Mouse (Mus musculus): ENCODE data around the gene Exosc5.
A peak's percentile ranks its signal among the peaks of the same experiment; 100 is the strongest.

The Exosc5 gene

DNA sequence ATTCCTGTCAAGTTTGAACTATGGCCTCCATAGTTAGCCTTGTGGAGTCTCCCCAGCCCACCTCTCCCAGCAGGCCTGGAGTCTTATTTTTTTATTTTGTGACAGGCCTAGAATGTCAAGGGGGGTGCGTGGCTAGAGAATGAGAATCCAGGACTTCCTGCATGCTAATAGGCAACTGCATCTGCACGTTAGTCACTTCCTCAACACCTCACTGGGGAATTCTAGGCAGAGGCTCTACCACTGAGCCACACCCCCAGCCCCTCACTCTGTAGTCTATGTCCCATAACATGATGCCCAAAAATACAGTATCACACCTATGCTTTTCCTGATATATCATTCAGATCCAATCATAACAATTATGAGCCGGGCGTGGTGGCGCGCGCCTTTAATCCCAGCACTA lies 18.0 kb downstream of the Exosc5 start:
- no peak for DNase-seq (ENCODE audit: low spot score in 2 of 2)

DNA sequence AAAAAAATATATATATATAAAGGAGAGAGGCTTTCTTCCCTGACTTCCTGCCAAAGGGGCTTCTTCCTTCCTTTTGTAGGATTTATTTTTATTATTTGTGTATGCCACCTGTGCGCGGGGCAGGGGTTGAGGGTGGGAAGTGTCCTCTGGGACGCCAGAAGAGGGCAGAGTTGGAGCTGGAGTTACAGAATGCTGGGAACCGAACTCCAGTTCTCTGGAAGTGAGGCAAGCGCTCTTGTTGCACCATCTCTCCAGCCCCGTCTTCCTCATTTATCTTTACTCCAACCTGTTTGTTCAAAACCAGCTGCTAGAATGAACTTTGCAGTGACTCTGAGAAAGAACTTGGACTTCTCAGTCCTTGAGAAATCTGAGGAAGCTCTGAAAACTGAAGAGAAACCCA lies 21.0 kb downstream of the Exosc5 start:
- no peak for DNase-seq (ENCODE audit: low spot score in 2 of 2)

GRCm38 (mm10) chr7:25680514-25681258 lies 21.7 kb downstream of the Exosc5 start, which contains the start of gene B9d2:
B9d2 (plus strand) TSS chr7:25680780.
- peak; percentile 93 to 95 for DNase-seq (ENCODE audit: low spot score in 2 of 2)

DNA sequence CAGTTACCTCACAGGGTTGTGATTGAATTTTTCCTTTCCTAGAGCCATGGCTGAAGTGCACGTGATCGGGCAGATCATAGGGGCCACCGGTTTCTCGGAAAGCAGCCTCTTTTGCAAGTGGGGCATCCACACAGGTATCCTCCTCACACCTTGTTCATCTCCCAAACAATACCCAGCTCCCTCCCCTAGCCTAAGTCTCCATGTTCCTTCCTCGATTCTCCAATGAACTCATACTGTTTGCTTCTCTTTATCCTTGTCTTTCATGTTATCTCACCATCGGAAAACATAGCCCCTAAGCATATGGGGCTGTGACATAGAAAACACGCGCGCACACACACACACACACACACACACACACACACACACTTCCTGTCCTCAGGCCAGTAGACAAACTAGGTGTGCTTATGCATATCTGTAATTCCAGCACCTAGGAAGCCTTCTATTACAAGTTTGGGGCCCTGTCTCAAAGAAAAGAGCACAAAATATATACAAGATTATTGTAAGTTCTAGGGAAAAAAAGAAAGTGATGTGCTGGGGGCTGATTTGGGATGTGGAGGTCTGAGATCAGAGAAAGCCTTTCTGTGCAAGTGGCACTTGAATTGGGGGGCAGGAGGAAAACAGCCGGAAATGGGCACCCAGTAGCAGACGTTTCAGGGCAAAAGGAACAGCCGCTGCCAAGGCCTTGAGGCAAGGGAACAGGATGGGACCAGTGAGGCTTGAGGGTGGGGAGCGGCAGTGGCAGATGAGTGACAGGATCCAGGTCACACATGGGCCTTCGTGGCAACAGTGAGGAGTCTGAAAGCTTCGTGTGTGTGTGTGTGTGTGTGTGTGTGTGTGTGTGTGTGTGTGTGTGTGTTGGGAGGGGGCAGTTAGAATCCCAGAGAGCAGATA lies 22.6 kb downstream of the Exosc5 start:
- no peak for DNase-seq (ENCODE audit: low spot score in 2 of 2)

GRCm38 (mm10) chr7:25683474-25684180 lies 24.7 kb downstream of the Exosc5 start:
- no peak for DNase-seq (ENCODE audit: low spot score in 2 of 2)

DNA sequence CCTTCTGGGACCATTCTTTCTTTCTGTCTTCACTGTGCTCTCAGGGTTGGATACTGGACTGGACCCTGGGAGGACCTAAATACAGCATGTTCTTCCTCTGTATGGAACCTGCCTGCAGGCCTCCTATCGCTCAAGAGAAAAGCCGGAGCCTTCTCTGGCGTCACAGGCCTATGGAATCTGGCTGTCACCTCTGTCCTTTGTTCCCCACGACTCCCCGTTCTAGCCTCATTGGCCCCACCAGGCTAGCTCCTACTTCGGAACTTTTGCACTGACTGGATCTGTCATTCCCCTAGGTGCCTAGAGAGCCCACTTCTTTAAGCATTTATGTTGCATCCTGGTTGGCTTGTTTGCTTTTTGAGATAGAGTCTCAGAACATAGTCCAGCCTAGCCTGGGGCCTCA lies 25.7 kb downstream of the Exosc5 start:
- DNase-seq (ENCODE audit: low spot score in 2 of 2): no peak

DNA sequence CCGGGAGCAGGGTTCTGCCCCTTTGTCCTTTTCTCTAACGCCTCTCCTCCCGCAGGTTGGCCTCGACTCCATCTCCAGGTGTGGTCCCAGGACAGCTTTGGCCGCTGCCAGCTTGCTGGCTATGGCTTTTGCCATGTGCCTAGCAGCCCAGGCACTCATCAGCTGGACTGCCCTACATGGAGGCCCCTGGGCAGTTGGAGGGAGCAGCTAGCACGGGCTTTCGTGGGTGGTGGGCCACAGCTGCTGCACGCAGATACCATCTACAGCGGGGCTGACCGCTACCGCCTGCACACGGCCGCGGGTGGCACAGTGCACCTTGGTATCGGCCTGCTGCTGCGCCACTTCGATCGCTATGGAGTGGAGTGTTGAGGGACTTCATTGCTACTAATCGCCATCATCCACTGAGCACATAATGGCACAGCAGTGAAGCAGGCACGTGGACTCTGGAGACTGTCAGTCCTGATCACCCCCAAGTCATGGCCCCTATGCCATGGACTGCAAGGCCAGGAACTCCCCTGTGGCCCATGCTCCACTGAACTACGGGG lies 27.0 kb downstream of the Exosc5 start:
- DNase-seq (ENCODE audit: low spot score in 2 of 2): no peak

- DNase-seq (ENCODE audit: low spot score in 2 of 2): peak; percentile 77 to 78
Measured at GRCm38 (mm10) chr7:25686680-25687531, 27.9 kb downstream of the Exosc5 start, which contains the start of gene Tgfb1. Tgfb1 (plus strand) TSS chr7:25687002.

- DNase-seq (ENCODE audit: low spot score in 2 of 2): peak; percentile 57 to 72
Measured at GRCm38 (mm10) chr7:25687811-25688401, 28.9 kb downstream of the Exosc5 start.

GRCm38 (mm10) chr7:25688810-25689586 lies 30.0 kb downstream of the Exosc5 start:
- peak; percentile 74 to 78 for DNase-seq (ENCODE audit: low spot score in 2 of 2)

DNA sequence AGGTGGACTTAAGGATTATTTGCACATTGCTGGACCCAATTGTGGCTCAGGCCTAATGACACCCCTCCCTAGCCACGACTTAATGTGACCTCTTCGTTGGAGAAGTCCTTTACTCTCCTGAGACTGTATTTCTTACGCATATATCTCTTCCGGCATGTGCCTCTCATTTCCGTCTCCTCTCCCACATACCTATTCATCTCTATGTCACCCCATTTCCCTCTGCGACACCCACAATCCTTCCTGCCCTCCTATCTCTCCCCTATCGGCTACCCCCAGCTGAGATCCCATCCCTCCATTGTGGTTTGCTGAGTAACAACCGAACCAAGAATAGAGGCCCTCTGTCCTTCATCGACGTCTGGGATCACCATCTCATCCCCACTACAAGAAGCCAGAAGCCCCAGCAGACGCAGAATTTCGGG lies 30.6 kb downstream of the Exosc5 start:
- no peak for DNase-seq (ENCODE audit: low spot score in 2 of 2)

DNA sequence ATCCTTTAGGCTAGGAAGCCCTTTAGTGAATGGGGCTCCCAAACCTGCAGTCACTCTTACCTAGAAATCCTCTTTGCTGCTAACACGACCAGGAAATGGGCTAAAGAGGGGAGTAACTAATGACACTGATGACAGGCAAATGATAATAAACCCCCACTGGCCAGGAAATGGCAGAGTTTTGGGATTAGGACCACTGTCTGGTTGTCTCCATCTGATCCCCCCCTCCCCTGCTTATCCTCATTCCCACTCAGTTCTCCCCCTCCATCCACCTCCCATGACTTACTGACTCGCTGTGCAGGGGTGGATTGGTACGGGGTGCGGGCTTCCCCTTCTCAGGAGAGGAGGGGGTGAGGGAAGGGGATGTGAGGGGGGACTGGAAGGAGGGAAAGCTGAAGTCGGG lies 31.1 kb downstream of the Exosc5 start:
- DNase-seq (ENCODE audit: low spot score in 2 of 2): no peak

DNA sequence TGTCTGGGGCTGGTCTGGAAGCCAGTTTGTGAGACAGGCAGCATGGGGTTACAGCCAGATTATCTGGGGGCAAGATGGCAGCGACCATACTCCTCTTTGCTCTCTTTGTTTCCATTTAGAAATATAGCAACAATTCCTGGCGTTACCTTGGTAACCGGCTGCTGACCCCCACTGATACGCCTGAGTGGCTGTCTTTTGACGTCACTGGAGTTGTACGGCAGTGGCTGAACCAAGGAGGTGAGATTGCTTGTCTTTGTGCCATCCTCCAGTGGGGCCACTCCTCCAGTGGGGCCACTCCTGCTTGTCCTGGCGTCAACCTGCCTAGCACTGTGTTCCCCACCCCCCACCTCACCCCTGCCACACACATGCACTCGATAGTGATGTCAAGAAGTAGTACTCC lies 35.1 kb downstream of the Exosc5 start:
- no peak for DNase-seq (ENCODE audit: low spot score in 2 of 2)

GRCm38 (mm10) chr7:25699851-25700250 lies 40.9 kb downstream of the Exosc5 start:
- DNase-seq (ENCODE audit: low spot score in 2 of 2): no peak

- no peak for DNase-seq (ENCODE audit: low spot score in 2 of 2)
Measured at GRCm38 (mm10) chr7:25700732-25701131, 41.8 kb downstream of the Exosc5 start.

- no peak for DNase-seq (ENCODE audit: low spot score in 2 of 2)
Measured at GRCm38 (mm10) chr7:25702350-25702749, 43.4 kb downstream of the Exosc5 start.

DNA sequence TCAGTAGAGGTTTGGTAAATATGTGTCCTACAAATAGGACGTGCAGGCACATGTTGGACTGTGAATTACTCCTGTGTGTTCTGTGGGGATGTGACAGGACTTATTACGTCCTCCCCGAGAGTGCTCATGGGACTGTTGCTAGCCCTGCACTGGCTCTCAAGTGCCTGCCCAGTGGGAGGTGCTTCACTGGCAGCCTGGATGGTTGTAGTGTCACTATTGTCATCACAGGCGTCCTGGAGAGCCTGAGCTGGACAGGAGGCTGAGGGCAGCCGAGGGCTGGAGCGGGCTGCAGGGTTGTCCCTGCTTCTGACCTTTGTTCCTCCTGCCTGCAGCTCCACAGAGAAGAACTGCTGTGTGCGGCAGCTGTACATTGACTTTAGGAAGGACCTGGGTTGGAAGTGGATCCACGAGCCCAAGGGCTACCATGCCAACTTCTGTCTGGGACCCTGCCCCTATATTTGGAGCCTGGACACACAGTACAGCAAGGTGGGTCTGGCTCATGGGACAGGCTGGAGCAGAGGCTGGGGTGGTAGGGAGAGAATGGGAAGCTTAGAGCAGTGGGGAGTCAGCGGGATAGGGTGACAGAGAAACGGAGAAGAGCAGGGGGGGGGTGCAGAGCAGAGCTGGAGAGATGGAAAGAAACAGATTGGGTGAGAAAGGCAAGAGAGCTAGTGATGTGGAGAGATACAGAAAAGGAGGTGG lies 45.0 kb downstream of the Exosc5 start:
- DNase-seq (ENCODE audit: low spot score in 2 of 2): no peak

- DNase-seq (ENCODE audit: low spot score in 2 of 2): no peak
Measured at GRCm38 (mm10) chr7:25704716-25705364, 45.9 kb downstream of the Exosc5 start.

Measured in urinary bladder, postnatal 4 days (tissue).